Mouse (Mus musculus) 416B (cell line): Measurements from ENCODE around the gene Trim67.
"Not testable (repeated sequence)": the region's sequence is repeated elsewhere in the genome, so short reads cannot be mapped to it uniquely, and the experiment has no call there.

Experiments used
- DNase-seq: peaks from one replicate; pipeline ENCODE4 v3.0.0; 2011; ENCODE audit warnings: low read depth

The Trim67 gene

DNA sequence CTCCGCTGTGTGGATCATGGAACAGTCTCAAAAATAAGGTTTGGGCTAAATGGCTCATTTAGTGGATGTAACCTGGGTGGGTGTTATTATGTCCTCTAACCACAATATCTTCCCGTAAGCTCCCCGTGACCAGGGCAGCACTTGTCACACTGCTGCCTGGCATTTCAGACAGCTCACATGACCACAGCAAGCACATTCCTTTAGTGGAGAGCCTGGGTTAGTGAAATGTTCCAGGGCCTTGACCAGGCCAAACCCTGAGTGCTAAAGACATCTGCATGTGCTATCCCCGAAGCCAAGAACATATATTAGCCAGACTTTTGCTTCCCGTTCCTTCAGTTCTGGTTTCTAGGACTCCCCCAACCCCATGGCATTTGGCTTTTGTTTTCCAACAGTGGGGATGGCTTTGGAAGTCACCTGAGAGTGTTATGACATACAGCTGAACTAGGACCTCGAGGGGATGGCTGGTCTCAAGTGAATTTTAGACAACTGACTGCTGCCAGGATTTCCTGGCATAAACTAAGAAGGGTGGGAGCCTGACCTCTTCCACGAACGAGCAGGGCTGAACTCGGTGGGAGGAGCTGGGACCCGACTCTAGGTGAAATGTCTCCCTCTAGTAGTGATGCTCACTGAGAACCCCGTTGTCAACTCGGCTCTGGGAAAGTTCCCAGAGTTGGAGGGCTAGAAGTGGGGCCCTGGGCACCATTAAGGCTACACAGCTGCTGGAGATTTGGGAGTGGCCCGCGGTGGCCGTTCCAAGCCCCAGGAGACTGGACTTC is 40.7 kb downstream of the Trim67 start:
- DNase-seq, result no peak

DNA sequence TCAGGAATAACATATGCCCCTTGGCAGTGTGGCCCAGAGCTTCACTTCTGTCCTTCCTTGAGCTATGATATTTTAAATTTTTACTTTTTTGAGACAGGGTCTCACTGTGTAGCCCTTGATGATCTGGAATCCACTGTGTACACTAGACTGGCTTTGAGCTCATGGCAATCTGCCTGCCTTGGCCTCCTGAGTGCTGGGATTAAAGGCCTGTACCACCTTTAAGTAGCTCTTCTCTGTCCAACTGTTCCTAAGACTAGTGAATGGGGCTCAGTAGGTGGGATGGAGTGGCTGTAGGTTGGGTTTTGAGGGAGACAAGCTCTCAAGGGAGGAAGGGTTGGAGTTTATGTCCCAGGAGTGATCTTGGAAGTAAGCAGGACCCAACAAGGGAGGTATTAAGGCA is 43.0 kb downstream of the Trim67 start:
- no peak for DNase-seq

DNA sequence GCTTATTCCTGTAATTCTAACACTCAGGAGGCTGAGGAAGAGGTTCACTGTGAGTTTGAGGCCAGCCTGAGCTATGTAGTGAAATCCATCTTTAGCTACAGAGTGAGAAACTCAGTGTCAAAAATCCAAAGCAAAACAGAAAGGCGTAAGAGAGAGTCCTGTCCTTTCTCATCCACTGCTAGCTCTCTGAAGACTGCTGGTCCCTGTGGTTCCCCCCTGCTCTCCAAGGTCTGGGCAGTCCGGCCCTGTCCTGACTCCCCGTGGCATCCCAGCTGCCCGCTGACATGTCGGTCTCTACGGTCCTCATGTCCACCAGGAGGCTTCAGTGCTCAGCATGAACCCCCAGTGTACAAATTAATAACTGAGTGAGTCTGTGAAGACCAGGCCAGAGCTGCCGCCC is 43.4 kb downstream of the Trim67 start:
- no peak for DNase-seq

DNA sequence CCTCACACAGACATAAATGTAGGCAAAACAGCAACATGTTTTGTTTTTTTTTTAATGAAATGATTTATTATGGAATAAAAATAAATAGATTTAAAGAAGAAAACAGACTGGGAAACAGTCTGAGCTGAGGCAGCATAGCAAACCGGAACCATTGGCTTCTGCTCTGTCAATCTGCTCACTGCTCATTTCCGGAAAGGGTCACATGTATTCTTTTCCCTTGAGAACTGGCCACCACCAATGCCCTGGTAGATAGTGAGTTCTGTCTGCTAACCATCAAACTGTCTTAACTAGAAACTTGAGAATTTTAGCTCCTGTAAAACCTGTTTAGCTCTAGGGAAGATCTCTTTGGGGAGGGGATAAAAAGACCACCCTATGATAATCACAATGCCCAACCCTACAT is 44.0 kb downstream of the Trim67 start:
- no peak for DNase-seq

DNA sequence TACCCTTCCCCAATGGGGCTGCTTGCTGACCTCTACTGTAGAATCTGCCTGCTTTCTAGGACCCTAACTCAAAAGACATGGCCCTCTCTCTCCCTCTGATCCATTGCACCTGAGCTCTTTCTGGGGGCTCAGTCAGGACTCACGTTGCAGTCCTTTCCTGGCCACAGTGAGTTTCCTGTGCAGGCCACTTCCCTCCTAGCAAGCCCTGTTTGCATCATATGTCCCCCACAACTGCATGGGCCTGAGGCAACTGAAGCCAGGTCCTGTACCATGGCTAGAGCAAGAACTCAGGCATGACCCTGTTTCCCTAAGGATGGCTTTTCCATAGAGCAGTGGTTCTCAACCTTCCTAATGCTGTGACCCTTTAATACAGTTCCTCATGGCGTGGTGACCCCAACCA is 45.1 kb downstream of the Trim67 start:
- peak; percentile 46 for DNase-seq

DNA sequence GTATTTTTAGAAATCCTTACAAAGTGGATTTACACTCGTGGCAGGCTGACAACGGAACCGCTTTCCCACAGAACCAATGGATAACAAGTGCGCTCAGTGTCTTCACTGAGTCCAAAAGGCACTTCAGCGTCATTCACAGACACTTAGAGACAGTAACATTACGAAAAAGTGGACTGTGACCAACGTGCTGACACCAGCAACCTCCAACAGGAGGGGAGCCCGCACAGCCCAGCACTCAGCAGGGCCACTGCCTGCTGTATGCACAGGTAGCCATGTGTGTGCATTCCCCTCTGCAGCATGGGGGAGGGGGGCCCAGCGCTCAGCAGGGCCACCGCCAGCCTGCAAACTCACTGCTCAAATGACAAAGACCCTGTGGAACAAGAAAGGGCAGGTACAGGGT is 46.5 kb downstream of the Trim67 start:
- DNase-seq, result no peak

DNA sequence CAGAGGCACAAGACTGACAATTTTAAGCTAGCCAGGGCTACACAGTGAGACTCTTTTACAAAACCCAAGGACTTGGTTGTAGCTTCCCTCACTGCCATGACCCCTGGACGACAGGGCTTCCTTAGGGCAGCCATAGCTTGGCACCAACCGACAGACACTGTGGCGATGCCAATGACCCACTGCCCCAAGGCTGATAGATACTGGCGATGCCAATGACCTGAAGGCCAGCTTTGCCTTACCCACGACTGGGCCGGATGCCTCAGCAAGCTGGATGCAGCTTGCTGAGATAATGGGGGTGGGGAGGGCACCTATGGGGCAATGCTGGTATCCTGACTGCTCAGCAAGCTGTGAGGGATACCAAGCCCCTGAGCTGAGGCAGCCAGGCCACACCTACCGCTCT is 48.0 kb downstream of the Trim67 start:
- no peak for DNase-seq

DNA sequence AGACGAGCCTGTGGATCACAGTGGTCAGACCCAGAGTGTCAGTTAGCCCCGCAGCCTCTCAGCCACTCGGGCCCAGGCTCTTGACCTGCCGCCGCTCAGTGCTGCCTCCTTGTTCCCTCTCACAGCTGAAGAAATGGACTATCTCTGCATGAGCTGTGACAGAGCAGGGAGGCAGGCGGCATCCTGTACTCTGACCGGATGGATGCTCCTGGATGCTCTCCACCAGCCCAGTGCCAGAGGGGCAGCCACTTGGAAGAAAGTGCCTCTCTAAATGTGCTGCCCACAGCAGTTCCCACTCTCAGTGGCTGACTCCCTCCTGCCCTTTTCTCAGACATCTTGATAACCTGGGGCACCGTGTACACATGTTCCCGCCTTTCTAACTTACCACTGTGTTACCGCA is 48.9 kb downstream of the Trim67 start:
- no peak for DNase-seq

DNA sequence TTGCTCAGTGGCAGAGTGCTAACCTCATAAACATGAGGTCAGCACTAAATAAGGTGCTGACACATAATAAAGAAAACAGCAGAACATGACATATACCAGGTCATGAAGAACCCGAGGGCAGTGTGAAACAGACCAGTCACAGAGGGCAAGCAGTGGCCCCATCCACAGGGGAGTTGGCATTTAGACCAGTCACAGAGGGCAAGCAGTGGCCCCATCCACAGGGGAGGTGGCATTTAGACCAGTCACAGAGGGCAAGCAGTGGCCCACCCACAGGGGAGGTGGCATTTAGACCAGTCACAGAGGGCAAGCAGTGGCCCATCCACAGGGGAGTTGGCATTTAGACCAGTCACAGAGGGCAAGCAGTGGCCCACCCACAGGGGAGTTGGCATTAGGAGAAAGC is 50.0 kb downstream of the Trim67 start:
- DNase-seq, result not testable (repeated sequence)

DNA sequence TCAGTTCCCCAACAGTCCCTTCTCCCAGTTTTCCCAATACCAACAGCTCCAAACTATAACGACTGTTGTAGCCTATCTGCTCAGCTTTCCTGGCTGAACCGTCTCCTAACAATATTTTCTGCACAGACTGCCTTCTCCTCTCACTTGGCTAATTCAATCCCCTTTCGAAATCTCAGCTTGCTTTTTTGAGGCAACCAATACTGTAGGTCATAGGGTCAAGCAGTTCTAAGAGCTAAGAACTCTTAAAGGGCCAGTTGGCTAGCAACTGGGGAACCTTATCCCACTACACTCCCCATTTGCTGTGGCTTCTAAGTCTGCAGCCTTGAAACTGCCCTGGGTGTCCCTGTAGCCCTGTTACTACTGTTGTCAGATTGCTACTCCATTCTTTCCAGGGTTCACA is 52.2 kb downstream of the Trim67 start:
- DNase-seq, result no peak

DNA sequence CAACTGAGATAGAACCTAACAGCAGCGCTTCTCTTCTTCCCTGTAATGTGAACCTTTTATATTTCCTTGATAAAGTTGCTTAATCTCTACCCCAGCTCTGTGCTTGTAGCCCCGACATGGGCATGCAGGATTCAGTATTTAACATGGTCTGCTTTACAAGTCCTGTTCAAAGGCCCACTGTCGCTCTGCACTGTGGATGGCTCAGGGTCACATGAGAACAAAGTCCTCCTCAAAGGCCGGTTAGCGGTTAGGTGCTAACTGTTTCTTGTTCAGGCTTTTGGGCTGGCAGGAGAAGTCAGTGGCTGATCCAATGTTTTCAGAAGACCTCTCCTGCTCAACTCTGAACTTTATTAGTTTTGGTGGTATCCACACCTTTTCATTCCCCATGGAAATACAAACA is 52.7 kb downstream of the Trim67 start:
- DNase-seq, result no peak

DNA sequence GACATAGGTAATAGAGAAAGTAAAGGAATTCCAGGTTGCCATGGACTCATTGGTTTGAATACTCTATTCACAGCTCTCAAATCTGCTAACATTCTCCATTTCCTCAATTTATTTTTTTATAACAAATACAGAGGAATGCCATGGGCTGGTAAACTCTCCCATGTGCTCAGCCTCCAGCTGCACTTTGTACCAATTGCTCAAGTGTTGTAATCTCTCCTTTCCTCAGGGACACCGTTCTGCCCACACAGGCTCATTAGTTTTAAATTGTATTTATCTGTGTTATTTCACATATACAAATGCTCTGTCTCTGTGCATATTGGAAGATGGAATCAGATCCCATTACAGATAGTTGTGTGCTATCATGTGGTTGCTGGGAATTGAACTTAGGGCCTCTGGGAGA is 60.6 kb downstream of the Trim67 start:
- DNase-seq, result no peak

DNA sequence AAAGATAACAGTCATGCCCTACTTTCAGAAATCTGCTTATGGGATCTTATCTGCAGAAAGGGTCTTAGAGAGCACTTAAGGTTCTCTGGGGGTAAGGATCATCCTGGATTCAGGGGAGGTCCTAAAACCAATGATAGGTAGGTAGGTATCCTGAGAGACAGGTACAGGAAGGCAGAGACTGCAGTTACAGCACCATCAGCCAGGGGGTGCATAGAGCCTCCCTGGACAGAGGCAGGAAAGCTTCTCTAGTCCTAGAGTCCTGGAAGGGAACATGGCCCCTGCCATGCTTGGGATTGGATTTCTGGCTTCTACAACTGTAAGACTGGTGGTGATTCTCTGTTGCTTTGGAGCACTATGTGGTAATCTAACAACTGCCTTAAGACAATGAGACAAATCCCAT is 66.6 kb downstream of the Trim67 start:
- peak; percentile 34 for DNase-seq

DNA sequence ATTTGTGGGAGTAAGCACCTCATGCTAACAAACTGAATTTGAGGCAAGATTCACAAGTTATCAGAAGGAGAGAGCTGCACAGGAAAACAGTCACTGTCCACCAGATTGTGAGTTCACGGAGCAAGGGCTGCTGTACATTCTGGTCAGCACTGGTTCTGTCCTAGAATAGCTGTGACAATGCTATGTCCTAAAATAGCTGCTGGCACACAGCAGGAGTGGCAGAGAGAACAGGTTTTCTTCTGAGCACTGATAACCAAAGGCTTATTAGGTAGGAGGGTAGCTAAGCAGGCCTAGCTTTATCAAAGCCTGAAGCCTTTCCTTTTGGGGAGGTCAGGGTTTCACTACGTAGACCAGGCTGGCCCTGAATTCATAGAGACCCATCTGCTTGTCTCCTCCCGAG is 67.3 kb downstream of the Trim67 start:
- no peak for DNase-seq

DNA sequence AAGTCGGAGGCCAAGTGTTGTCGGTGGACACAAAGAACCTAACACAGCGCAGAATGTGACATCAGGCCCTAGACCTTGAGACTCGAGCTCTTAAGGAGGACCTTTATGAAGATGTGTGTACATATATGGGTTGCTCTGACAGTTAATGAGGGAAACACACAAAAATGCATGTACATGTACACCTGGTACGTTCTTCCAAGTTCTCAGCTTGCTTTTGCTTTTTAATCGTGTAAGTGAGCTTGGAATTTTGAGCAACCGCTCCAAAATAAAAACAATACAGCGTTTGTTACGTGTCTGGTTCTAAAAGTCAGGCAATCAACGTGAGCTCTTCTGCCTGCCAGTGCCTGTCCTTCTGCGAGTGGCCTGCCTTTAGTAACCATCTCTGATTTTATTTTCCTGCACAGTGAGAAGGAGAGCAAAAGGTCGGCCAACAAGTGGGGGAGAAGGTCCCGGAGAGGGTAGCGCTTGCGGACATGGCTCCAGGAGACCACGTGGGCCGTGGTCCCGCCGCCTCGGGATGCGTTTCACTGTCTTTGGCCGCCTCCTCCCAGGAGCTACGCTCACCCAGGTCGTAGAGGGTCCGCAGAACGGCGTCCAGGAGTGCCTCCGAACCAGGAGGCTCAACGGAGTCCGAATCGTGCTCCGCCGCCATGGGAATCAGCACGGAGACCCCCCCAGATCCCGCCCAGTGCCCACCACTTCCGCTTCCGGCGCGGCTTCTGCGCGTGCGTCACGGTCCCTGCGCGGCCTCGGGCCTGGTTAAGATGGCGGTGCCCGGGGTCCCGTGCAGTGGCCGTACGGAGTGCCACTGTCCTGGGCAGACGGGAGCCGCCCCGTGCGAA is 69.7 kb downstream of the Trim67 start, which contains the start of the genes Gnpat and 2810004N23Rik:
Gene Gnpat (plus strand): TSS at position 713 of the 842 bp plus-strand sequence.
Gene 2810004N23Rik (minus strand): TSS at position 800 of the 842 bp plus-strand sequence.
- peak; percentile 87 for DNase-seq

DNA sequence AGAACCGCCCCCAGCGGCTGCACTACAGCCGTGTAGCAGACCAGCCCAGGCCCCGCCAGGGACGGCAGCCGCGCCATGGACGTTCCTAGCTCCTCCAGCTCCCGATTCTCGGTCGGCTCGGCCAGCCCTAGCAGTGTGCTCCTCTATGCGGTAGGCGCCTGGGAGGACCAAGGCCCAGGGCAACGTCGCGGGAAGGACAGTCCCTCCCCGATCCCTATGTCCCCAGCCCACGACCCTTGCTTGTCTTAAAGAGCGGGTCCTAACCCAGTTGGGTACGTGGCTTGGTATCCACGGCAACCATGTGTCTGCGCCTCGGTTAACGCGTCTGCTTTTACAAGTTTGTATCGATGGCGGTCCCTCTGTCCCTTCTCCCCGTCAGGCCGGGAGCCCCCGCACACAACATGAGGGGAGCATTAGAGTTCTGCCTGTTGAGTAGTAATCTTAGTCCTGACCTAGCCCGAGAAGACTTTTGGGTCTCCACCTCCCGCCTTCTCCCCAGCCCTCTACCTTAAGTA is 70.3 kb downstream of the Trim67 start:
- DNase-seq, result no peak

DNA sequence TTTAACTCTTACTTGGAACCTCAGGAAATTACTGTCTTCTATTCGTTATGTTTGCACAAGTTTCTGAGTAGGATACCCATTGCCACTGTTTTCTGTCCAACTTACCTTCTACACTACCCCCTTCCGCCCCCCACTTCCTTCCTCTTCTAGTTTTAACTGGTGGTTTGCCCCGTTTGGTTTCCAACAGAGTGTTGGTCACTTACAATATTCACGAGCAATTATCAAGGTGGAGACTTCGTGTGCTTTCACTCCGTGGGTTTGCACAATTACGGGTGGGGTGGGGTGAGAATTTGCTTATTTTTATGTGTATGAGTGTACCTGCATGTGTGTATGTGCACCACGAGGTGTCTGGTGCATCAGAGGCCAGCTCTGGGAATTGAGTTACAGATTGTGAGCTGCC is 70.8 kb downstream of the Trim67 start:
- DNase-seq, result peak; percentile 71

DNA sequence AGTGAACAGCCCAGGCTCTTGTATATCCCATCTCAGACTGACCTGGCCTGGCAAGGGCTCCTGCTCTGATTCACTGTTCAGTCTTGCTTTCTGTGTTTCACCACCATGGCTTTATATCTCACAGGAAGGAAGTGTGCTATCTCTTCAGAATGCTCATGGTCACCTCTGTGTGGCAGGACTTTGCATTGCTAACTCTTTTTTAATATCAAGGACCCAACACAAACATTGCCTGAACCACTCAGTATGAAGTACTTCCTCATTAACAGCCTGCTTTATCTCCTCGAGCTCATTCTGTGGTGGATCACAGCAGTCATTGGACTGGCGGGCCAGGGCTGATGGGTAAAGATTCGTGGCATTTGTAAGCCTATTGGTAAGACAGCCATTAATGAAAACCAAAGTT is 73.8 kb downstream of the Trim67 start:
- peak; percentile 89 for DNase-seq

DNA sequence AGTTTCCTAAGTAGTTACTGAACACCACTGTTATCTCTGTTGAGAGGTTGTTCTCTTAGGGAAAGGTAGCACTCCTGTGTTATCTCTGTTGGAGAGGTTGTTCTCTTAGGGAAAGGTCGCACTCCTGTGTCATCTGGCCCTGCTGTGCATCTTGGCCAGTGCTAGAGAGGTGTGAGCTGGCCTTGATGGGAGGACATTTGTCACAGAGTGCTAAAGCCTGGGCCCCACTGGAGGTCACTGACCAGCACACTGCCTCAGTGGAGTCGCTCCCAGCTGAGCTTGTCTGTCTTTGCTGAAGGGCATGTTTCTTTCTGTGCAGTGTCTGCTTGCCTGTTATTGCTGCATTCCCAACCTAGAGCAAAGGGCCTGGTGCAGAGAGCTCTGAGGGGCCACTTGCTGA is 74.2 kb downstream of the Trim67 start:
- no peak for DNase-seq

DNA sequence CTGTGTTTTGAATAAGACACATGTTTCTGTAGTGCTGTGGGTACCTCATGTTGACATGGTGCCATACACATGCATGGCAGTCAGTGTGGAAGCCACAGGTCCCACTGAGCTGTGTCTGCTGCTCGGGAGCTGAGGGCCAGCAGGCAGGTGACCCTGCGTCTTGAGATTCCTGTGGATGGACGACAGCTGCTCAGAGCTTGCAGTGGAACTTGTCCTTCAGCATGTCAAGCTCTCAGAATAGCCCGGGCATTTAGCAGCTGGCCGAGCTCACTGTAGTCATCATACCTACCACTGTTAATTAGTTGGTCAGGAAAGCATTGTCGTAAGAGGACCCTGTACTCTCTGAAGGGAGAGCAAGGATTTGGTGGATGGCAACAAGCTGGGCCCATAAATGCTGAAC is 76.8 kb downstream of the Trim67 start:
- no peak for DNase-seq

DNA sequence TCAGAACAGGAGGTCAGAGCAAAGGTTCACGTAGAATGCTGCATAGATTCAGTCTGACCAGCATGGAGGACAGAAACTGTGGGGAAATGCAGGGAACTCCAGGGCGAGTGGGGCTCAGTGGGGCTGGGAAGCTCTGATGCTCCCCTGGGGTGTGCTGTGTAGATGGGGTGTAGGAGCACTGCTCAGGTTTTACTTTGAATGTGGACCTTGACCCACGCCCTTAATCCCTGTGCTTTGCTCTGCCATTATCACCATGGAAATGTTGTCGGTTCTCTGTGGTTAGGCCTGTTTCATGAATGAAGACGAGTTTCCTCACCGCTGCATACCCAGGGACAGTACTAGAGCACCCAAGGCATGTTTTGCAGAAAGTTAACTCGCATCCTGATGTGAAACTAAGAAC is 78.6 kb downstream of the Trim67 start:
- DNase-seq, result no peak

DNA sequence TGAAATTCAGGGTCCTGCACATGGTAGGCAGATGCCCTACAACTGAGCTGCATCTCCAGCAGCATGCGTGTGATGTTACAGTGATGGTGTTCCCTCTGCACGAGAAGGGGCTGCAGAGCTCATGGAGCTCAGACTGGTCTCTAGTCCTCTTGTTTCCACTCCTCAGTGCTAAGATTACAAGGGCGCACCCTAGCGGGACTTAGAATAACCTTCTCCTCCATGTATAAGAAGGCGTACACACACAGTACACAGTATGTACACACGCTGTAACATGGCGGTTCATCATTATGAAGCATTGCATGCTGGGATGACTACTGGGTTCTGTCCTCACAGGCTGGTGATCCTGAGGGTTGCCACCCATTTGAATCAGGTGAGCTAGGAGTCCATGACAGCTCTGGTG is 79.2 kb downstream of the Trim67 start:
- DNase-seq, result no peak

DNA sequence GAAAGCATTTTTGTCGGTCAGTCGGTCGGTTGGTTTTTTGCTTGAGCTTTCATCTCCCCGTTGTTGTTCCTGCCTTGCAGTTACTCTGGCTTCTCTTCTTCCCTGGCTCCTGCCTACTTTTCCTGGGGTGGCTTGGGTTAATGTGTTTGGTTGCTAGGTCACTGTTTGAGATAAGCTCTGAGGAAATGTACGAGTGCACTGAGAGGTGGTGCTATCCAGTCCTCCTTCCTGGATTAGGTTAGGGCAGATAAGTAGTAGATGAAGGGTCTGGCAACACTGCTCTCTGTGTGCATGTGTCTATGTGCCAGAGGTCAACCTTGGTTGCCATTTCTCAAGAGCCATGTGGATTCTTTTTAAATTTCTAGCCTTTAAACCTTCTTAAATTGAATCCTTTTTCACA is 79.8 kb downstream of the Trim67 start:
- DNase-seq, result no peak
